Mouse (Mus musculus): ENCODE results near the gene Ston2.

The Ston2 gene

GRCm38 (mm10) chr12:91787959-91788437 lies at the start of gene Ston2:
Gene Ston2, minus strand, starts transcription at chr12:91788387.
- DNase-seq, result no peak

- peak; percentile 56 for DNase-seq
Measured at GRCm38 (mm10) chr12:91837401-91838065, 49.3 kb upstream of the Ston2 start.

DNA sequence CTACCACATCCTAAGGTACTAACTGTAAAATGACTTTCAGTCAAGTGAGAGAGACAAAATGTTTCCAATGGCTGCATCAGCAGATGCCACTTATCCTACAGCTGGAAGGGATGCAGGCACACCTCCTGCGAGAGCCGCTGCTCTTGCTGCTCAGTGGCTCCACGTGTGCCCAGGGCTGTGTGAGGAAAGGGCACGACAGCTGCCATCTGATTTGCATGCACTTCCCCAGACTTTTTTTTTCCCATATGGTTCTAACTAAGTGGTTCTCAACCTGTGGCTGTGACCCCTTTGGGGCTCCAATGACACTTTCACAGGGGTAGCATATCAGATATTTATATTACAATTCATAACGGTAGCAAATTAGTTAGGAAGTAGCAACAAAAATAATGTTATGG lies 45.7 kb upstream of the Ston2 start:
- no peak for DNase-seq

GRCm38 (mm10) chr12:91833237-91833938 lies 45.2 kb upstream of the Ston2 start:
- DNase-seq, result peak; percentile 26

DNA sequence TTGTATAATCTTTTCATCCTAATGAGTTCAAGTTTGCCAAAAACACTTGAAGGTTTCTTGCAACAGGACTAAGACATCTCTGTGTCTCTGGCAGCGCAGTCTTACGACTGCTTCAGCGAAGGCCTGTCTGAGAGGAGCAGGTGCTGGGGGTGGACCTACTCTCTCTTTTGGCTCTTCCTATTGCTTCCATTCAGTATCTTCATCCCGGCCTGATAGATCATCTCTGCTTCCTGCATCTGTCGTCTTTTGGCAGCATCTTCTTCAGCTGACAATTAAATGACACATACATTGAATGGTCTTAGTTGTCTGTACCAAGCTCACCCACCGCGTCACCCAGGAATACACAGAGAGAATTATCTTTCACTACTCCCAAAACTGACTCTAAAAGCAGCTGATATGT lies 43.2 kb upstream of the Ston2 start:
- no peak for DNase-seq

DNA sequence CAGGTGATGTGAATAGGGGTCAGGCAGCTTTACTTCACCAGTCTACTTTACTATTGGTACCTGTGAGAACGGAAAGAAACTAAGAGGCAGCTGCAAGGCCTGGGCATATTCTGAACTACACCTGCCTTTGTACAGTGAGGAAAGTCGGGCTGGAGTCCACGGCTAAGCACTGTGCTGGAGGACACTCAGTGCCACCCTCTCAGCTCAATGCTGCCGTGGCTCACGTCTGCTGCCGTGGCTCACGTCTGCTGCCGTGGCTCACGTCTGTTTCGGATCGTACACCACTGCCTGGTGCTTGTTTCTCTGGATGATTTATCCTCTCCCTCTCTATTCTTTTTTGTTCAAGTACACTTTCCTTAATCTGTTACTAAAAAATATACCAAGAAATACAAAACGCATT lies 32.3 kb upstream of the Ston2 start:
- no peak for DNase-seq

DNA sequence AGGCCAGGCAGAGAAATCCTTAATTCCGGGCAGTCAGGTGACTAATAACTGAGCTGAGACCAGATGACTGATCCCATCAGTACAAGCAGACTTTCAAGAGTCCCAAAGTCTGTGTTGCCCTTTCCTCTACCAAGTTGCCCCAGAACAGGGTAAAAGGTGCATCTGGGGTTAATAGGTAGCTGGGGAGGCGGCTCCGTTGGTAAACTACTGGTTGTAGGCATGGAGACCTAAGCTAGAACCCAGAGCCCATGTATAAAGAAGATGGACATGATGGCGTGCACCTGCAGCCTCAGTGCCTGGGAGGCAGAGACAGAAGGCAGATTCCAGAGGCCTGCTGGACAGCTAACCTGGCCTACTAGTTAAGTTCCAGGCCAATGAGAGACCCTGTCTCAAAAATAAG lies 30.5 kb upstream of the Ston2 start:
- no peak for DNase-seq

- peak; percentile 33 for DNase-seq
Measured at GRCm38 (mm10) chr12:91815990-91816389, 27.8 kb upstream of the Ston2 start.

GRCm38 (mm10) chr12:91815552-91815951 lies 27.4 kb upstream of the Ston2 start:
- no peak for DNase-seq

DNA sequence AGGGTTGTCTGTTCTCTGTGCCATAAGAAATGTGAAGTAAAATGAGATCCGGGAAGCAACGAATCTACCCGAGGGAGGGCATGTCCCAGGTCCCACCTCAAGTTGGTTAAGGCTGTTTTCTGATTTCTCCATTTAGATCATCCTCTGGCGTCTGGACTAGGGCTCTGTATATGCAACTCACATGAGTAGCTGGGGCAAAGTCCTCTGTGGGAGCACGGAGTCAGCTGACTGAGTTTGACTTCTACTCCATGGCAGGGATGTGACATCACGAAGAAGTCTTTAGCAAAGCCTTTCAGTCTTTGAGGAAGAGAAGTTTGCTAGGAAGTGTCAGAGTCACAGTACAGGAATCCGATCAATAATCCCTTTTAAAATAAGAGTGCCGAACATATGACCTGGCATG lies 20.7 kb upstream of the Ston2 start:
- DNase-seq, result no peak

GRCm38 (mm10) chr12:91807761-91808160 lies 19.6 kb upstream of the Ston2 start:
- DNase-seq, result no peak

DNA sequence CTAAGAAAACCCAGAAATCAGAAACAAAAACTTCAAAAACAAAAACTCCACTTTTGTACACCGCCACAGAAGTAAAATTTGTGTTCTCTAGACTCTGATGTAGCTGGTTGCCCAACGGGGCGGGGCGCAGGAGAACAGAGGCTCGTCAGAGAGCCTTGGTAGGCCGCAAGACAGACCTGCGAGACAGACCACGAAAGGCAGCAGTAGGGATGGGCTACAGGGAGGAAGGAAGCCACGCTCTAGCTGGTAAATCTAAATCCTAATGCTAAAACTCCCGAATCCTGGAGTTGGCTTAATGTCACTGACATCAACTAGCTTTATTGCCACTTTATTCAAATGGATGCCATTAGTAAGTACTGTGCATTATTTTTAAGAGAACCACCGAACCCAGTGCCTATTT lies 18.9 kb upstream of the Ston2 start:
- no peak for DNase-seq

DNA sequence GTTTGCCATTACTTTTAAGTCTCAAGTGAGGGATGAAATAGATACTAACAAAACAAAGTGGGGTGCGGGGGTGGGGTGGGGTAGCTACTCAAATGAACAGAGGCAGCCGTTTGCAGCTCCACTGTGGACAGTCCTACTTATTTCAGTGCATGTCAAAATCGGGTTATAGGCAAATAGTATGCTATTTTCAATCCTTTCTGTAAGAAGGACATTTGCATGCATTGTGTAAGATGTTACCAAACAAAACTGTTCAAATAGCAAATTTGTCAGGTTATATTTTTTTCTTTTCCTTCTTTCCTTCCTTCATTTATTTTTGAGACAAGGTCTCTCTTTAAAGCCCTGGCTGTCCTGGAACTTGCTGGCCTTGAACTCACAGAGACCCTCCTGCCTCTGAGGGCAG lies 16.1 kb upstream of the Ston2 start:
- DNase-seq, result no peak

DNA sequence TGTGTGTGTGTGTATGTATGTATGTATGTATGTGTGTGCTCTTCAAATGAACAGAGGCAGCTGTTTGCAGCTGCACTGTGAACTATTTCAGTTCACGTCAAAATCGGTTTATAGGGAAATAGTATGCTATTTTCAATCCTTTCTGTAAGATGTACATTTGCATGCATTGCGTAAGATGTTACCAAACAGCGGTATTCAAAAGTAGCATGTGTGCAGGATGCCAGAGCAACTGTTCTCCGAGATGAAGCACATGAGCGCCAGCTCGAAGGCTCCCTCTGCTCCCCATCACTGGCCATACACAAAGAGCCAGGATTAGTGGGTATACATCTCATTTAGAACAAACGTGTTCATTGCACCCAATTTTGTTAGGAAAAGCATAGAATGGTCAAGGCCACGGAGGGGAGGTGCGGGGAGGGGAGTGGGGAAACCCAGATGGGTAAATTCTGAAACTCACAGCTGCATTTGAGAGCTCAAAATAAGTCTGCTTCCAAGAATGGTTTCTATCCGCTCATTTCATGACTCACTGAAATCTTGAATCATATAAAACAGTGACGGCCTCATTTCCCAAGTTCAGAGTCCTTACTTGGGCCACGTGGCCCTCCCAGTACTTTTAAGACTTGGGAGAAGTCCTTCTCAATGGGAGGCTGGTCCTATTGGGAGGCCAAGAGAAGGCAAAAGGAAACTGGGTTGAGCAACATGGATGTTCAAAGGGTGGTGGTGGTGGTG lies 15.2 kb upstream of the Ston2 start:
- DNase-seq, result no peak

GRCm38 (mm10) chr12:91802586-91803206 lies 14.5 kb upstream of the Ston2 start:
- DNase-seq, result no peak

DNA sequence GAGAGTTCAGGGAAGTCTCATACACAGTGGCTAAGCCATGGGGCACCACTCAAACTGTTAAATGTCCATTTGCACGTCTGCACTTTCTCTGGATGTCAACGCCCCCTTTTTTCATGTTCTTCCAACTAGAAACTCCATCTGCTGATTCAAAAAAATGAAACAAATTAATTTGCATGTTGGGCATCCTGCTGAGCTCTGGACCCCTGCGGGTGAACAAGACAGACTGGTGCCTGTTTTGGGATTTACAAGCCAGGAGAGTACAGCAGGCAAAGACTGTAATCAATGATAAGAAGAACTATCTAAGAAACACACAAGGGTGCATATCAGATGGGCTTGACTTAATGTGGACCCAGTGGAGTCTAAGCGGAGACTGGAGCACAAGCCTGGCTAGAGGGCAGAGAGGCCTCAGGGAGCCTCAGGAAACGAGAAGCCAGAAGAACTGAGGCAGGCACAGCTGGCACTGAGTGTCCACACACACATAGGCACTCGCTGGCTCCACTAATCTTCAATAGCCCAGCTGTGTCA lies 12.7 kb upstream of the Ston2 start:
- no peak for DNase-seq

DNA sequence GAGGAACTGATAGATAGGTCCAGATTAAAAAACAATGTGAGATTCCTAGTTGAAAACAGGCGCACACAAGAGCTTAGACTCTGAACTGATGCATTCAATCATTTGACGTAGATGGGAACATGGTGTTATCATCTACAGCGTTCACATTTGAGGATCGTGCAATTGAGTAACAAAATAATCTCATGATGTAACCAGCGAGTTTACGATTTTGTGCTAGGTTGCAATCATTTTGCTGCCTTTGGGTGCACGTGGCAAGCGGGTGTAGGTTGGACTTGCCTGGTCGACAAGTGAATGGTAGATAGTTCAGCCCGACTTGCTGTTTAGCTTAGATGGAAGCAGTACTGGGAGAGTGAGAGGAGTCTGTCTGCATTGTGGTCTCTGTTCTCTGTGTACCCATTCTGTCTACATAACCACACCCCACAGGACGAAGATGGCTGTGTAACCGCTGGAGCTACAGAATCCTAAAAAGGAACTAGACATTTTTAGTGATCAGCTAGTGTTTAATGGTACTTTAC lies 11.7 kb upstream of the Ston2 start:
- no peak for DNase-seq

GRCm38 (mm10) chr12:91799379-91799773 lies 11.2 kb upstream of the Ston2 start:
- no peak for DNase-seq

DNA sequence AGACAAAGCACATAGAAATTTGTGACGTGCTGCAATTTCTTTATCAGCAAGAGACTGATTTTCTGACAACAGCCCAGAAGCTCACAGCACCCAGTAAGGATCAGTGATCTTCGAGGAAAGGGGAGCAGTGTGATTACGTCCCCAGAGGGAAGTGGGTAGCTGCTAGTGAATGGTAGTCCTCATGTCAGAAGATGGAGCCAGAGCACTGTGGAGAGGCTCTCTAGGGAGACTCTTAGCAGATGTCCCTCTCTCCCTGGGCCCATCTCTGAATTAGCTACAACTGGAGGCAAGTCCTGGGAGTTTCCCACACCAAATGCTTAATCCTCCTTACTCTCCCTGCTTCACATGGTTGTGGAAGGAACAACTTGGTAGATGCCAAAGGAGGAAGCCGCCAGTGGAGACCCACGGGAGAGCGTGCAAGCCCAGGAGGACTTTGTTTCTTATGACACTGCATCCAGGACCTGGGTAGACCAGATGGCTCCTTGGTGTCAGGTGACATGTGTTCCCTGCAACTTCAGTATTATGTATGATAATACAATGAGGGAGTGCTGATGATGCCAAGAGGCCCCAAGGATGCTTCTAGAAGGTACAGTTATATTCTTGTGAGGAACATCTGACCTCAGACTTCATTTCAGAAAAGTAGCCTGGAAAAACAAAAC lies 10.7 kb upstream of the Ston2 start:
- no peak for DNase-seq

GRCm38 (mm10) chr12:91796774-91797173 lies 8.6 kb upstream of the Ston2 start:
- peak; percentile 50 for DNase-seq

- no peak for DNase-seq
Measured at GRCm38 (mm10) chr12:91793266-91793665, 5.1 kb upstream of the Ston2 start.

- DNase-seq, result no peak
Measured at GRCm38 (mm10) chr12:91791822-91792221, 3.6 kb upstream of the Ston2 start.
